Mouse (Mus musculus): ENCODE results near the gene Fam192a.

DNA sequence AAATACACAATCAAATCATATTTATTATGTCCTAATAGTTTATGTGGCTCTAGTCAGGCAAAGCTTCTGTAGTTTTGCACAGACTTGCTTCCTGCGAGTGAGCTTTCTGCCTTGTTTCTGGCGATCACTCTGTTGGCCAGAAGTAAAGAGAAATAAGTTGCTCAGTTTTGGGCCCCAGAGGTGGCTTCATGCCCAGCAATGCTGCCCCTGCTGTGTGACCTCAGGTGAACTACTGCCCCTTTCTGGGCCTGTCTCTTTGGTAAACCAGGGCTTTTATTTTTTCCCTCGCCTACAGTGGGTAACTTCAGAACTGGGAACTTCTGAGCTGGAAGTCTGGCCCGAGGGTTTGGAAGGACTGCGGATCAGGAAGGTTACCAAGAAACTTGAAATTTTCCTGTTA lies 52.8 kb downstream of the Fam192a start:
- TF ChIP-seq ZNF384 (IDR thresholded peaks at IDR 0.05; ENCODE audit: low read depth, low read length) = no peak
- no peak for TF ChIP-seq HCFC1 (IDR thresholded peaks at IDR 0.05; ENCODE audit: borderline replicate concordance, insufficient read depth, low read length)
- no peak for TF ChIP-seq CHD2 (IDR thresholded peaks at IDR 0.05; ENCODE audit: low read depth, low read length)
- no peak for TF ChIP-seq ZC3H11A (IDR thresholded peaks at IDR 0.05; ENCODE audit: borderline replicate concordance, low read depth, low read length)

Data from ES-E14 (cell line).